Mouse (Mus musculus) lung, postnatal 0 days (tissue): Measurements from ENCODE around the gene Myf6.

Source experiments
- CTCF ChIP-seq: IDR thresholded peaks from 2 replicates; pipeline ENCODE4 v1.5.1; 2016; ENCODE audit warnings: antibody characterized with exemption, mild to moderate bottlenecking
- EP300 ChIP-seq: IDR thresholded peaks from 2 replicates; pipeline ENCODE4 v1.6.1; 2016; ENCODE audit warnings: antibody characterized with exemption, mild to moderate bottlenecking, control low read depth

DNA sequence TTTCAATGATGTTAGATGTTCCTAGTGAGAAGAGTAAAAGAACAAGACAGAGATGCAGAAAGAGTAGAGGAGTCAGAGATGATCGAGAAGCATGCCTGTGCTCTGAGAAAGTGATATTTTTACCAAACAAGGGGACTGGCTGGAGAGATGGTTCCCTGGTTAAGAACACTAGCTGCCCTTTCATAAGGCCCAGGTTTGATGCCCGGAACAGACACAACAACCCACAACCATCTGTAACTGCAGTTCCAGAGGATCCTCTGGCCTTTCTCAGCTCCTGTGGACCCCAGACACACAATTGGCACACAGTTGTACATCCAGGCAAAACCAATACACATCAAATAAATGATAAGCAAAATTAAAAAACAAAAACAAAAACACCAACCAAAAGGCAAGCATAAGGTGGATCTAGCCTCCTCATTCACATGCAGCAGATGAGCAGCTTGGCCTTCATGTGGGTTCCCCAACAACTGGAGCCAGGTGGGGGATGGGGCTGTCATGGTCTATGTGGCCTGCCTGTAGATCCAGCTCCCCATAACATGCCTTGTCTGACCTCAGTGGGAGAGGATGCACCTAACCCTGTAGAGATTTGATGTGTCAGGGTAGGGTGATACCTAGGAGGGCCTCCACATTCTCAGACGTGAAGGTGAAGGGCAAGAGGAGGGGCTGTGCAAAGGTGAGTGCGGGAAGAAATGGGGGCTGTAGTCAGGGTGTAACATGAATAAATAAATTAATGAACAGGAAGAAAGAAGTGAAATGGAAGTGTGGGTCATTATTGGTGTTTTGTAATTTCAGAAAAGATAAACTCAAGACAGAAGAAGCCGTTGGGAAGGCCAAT, 44.8 kb downstream of the Myf6 start:
- no peak for TF ChIP-seq CTCF
- no peak for TF ChIP-seq EP300
